Mouse (Mus musculus): ENCODE results near the gene Ehmt2.
"Not testable (repeated sequence)": the region's sequence is repeated elsewhere in the genome, so short reads cannot be mapped to it uniquely, and the experiment has no call there.

Gene Ehmt2

GRCm38 (mm10) chr17:34953258-34953657 lies 55.0 kb downstream of the Ehmt2 start:
- DNase-seq (ENCODE audit: low read depth) = peak; percentile 71

GRCm38 (mm10) chr17:34953904-34954303 lies 55.6 kb downstream of the Ehmt2 start:
- no peak for DNase-seq (ENCODE audit: low read depth)

- no peak for DNase-seq (ENCODE audit: low read depth)
Observed at GRCm38 (mm10) chr17:34954831-34955230, 56.6 kb downstream of the Ehmt2 start.

DNA sequence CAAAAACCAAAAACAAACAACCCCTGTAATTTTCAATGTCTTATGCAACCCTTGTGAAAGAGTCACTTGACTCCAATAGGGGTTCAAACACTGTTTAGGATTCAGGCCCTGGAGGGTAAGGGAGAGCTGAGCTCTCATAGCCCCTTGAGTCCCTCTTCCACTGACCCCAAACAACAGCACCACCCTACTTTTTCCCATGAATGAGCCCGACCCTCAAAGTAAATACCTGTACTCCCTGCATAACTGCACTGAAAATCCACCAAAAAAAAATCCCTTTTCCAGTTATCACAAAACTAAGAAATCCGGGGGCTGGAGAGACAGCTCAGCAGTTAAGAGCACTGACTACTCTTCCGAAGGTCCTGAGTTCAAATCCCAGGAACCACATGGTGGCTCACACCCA lies 57.6 kb downstream of the Ehmt2 start:
- DNase-seq (ENCODE audit: low read depth) = no peak

DNA sequence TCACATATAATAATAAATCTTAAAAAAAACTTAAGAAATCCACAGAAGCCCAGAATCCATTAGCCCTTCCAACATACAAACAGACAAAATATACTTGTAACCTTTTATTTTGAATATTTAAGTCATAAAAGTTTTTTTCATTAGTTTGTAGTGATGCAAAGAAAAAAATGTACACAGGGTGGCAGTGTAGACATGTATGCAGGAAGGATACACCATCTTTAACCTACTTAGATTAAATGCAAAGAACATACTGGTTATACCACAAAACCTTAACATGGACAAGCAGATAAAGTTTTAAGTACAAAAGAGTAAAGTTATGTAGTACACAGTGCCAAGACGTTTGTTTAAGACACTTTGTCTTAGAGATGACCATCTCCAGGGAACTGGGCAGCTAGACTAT lies 58.1 kb downstream of the Ehmt2 start:
- peak; percentile 80 for DNase-seq (ENCODE audit: low read depth)

- DNase-seq (ENCODE audit: low read depth) = not testable (repeated sequence)
Observed at GRCm38 (mm10) chr17:34957291-34957690, 59.0 kb downstream of the Ehmt2 start.

DNA sequence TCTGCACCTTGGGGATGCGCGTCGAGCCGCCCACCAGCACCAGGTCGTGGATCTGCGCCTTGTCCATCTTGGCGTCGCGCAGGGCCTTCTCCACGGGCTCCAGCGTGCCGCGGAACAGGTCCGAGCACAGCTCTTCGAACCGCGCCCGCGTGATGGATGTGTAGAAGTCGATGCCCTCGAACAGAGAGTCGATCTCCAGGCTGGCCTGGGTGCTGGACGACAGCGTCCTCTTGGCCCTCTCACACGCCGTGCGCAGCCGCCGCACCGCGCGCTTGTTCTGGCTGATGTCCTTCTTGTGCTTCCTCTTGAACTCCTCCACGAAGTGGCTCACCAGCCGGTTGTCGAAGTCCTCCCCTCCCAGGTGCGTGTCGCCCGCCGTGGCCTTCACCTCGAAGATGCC lies 59.7 kb downstream of the Ehmt2 start:
- not testable (repeated sequence) for DNase-seq (ENCODE audit: low read depth)

DNA sequence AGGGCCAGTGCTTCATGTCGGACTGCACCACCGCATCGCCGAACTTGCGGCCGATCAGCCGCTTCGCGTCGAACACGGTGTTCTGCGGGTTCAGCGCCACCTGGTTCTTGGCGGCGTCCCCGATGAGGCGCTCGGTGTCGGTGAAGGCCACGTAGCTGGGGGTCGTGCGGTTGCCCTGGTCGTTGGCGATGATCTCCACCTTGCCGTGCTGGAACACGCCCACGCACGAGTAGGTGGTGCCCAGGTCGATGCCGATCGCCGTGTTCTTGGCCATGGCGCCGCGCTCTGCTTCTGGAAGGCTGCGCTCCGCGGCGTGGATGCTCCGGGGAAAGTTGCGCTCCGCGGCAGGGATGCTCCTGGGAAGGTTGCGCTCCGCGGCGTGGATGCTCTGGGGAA lies 60.5 kb downstream of the Ehmt2 start:
- DNase-seq (ENCODE audit: low read depth) = not testable (repeated sequence)

DNA sequence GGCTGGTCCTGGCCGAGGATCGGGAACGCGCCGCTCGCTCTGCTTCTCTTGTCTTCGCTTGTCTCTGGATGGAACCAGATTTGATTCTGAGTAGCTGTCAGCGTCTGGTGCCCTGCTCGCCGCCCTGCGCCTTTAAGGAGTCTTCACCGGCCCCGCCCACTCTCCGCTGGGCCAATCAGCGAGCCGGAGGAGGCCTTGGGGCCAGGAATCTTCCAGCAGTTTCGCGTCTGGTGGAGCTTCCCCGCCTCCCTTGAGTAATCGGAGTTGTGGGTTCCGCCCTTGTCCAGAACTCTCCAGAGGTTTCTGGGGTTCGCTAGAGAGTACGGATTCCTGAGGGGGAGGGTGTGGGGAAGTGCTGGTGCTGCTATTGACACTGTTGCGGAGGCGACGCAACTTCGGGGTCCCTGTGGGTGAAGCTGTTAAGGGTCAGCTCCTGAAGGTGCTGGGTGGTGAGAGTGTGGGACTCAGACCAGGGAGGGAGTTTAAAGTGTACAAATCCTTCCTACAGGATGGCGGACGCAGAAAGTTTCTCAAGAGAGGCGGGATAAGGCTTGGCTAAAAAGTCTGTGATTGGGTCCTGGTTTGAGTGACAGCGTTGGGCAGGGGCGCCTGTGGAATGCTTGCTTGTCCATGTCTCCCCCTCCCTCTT lies 61.0 kb downstream of the Ehmt2 start, which contains the start of gene Hspa1b:
Gene Hspa1b, minus strand, starts transcription at position 109 of the 649 bp plus-strand sequence.
- DNase-seq (ENCODE audit: low read depth) = not testable (repeated sequence)

- no peak for DNase-seq (ENCODE audit: low read depth)
Observed at GRCm38 (mm10) chr17:34959881-34960515, 61.7 kb downstream of the Ehmt2 start.

DNA sequence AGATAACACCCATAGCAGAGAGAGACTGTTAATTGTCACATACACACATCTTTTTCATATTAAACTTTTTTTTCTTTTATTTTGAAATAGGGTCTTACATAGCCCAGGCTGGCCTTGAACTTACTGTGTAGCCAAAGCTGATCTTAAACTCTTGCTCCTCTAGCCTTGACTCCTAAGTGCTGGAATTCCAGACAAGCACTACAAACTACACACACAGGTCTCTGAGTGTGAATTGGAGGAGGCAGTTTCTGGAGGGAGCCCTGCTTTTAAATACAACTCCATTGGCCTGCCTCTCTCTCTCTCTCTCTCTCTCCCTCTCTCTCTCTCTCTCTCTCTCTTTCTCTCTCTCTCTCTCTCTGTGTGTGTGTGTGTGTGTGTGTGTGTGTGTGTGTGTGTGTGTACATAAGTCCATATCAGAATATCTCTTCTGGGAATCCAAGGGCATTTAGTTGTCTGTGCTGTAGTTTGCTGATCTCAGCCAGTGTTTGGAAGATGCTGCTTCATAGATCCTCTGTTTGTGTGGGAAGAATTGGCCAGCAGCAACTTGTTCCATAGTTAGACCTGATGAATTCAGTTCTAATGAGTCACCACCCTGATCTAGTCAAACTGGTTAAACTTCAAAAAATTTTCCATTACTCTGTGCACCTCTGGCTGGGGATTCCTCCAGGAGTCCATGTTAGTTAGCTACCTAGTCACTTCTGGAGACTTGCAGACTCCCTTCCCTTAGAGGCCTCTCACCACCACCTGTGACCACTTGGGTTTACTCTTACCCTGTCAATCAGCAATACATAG lies 62.6 kb downstream of the Ehmt2 start:
- peak; percentile 25 for DNase-seq (ENCODE audit: low read depth)

GRCm38 (mm10) chr17:34962125-34962524 lies 63.9 kb downstream of the Ehmt2 start:
- DNase-seq (ENCODE audit: low read depth) = peak; percentile 53

GRCm38 (mm10) chr17:34962841-34963240 lies 64.6 kb downstream of the Ehmt2 start:
- no peak for DNase-seq (ENCODE audit: low read depth)

Measured in 416B (cell line).